Mouse (Mus musculus) mouse trophoblast stem cell (cell line): ENCODE measurements at regions not wholly inside any gene's neighbourhood (a gene's known extent, or its start where the extent isn't known, plus 50 kb on each side); places are given as distances from the start of the nearest gene placed in this dataset.

Experiments
- in situ Hi-C, 2 experiments: fragments of 300-500 bp; cut with MseI, MboI; formaldehyde crosslinking; loops; 2 replicates in 1 of 2; 3 replicates in 1 of 2; pipeline ENCODE4 v1.15.1; 2025

DNA sequence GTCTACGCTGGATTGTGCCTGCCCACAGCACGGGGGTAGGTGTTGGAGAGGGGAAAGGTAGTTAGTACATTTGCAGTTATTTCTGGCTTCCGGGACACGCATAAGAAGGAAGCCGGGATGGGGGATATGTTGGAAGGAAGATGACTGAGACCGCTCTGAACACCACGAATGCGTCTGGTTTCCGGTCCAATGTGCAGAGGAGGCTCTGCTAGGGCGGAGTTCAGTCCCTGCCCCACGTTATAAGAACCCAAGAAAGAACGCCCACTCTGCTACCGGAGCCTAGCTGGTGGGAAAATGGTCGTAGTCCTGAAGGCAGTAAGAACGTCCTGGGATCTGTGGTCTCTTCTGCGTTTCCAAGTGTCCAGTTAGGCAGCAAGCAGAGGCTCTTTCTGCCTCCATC is 104.1 kb downstream of the Sox9 start:
- in situ Hi-C loops = no loop called here

DNA sequence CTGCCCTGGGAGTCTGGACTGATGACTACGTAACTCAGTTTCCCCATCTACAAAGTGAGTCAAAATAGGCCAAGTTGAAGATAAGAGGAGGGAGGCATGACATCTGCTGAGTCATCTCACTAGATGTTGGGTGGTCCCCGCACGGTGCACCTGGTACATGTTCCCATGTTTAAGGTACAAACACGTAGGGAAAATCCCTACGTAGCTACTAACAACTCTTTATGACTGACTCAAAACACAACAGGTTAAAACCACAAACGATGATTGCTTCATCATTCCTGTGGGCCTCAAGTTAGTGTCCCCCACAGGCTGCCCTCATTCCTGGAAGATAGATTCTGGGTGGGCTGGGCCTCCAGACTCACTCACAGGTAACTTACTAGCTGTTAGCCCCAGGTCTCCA is 107.7 kb downstream of the Sox9 start:
- in situ Hi-C loops = no loop called here

DNA sequence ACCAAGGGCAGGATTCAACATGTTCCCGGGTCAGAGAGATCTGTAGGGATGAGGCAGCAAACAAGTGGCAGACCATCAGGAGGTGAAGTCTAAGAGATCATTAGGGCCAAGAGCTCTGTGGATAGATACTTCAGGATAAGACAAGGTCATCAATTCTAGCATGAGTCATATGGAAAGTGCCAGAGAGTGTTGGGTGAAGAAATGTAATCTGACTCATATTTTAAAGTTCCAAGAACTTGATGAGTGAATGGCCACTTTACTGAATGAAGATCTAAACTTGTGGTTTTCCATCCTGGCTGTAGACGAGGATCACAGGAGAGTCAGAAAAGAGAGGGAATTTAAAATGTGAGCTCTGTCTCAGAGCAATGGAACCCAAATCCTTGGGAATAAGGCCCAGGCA is 115.6 kb downstream of the Sox9 start:
- in situ Hi-C loops = no loop called here

DNA sequence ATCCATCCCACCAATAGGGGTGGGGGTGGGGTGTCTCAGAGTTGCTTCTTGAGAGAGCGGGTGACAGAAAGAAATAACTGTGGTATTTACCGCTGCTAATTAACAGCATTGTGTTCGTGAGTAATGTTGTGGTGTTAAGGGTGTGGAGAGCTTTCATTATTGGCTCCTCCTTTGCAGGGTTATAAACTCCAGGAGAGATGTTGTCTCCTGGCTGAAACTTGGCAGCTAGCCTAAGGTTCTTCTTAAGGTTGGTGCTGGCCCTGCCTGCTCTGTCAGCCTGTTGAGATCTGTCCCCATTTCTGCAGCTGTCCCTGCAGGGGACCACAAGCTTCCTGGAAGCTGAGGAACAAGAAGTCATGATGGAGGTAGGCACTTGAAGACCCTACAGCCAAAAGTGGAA is 120.6 kb downstream of the Sox9 start:
- in situ Hi-C loops = no loop called here

DNA sequence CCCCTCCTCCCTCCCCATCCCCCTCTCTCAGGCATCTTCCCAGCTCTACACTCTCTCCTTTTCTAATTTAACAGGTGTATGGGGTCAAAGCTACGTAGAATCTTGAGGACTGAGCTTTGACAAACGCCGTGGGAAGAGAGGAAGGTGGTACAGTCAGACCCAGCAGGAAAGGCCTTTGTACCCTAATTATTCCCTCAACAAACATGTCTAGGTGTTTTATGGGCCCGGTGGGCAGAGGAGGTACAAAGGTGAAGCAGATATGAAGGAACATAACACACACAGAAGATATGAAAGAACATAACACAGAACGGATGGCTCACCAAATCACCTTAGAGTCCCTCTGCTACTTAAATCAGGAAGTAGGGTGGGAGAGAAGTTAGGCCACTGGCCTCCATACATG is 128.3 kb downstream of the Sox9 start:
- in situ Hi-C loops = no loop called here

DNA sequence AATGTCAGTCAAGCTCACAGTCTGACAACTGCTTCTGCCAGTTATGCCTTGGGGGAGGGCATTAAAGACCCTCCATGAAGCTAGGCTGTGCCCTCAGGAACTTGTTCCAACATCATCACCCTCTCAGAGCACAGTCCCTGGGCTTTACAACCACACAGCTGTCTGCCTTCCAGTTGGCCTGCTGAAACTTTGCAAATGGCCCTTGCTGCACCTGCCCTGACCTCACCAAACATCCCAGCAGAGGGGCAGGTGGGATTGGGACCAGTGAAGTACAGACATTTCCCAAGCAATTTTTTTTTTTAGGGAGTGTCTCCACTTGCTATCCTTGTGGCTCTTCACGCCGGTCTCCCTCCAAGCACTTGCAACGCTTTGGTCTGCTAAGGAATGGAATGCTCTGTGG is 130.9 kb downstream of the Sox9 start:
- in situ Hi-C loops = no loop called here

DNA sequence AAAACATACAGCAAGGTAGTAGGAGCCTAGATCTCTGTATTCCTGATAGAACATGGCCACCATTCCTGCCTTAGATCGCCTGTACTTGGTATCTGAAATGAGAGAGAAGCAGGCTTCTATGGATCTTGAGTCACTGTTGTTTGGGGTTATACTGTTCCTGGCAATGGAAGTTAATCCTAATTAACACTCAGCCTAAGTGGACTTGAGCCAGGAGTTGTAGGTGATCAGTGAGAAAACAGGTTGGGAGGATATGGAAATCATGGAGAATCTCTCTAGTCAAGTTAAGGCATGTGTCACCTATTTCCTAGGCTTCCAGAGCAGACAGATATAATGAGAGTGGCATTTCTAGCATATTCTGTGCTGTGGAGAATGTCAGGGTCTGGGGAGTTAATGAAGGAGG is 134.9 kb downstream of the Sox9 start:
- in situ Hi-C loops = no loop called here

DNA sequence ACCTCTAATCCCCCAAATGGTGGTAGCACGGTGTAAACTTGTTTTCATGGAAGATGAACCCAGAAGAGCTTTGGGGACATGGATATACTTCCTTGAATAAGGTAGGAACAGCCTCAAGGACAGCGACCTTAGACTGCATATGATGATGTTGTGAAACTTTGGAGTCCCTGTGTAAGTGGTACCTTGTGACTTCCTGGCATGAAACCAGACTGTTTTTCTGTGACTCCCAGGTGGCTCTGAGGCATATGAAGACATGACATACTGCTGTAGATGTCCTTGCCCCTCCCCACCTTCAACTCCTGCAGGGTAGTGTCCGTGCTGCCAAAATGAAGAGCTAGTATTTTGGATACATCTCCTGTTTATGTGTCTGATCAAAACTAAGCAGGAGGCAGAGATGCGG is 138.1 kb downstream of the Sox9 start:
- in situ Hi-C loops = no loop called here

DNA sequence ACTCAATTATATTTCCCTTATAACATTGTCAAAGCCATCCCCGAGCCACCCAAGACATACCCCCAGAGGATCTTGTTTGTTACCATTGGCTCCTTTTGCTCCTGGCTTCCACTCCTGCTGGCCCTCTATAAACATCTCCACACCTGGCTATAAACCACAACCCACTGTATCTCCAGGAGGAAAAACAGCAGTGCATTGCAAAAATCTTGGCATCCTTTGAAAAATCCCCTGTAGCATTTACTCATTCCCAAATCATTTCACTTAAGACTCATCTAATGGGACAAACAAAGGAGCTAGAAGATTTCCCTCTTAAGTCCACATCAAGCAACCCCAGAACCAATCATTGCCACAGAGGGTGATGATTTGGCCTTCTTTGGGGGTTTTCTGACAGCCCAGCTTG is 142.6 kb downstream of the Sox9 start:
- in situ Hi-C loops = no loop called here

DNA sequence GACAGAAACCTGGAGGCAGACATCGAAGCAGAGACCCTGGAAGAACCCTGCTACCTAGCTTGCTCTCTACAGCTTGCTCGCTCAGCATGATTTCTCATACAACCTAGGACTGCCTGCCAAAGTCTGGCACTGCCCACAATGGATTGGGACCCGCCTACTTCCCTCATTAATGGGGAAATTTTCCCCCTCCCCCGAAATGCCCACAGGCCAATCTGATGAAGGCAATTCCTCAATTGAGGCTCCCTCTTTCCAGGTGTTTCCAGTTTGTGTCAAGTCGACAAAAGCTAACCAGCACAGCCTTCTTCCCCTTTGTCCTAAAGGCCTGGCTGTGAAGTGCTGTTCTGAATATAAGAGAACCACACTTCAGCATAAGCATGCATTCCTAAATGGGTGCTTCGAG is 143.1 kb downstream of the Sox9 start:
- in situ Hi-C loops = no loop called here

DNA sequence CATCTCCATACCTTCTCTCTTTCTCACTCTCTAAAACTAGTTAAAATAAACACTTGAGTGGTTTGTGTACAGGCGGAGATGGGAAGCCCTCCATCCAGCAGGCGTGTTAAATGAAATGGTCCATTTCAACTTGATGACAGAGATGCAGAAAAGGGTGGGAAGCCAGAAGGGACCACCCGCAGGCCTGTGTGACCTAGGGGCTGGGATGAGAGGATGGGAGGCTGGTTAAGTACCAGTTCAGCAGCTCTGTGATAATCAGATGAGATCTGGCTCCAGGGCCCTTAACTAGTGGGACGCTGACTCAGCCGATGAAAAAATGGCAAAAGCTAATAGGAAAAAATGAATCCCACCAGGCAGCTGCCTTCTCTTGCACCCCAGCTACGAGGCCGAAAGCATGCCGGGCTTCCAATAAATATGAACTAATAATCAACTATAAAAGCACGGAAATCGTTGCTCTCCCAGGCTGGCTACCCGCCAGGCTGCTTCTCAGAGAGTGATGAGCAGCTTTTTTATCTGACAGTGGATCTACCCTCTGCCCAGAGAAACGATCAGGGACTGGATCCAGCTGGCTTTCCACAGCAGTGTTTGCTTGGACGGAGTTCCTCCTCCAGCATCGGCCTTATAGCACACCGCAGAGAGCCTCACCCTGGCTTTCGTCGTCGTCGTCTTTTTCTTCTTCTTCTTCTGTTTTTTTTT is 144.5 kb downstream of the Sox9 start:
- in situ Hi-C loops = no loop called here

DNA sequence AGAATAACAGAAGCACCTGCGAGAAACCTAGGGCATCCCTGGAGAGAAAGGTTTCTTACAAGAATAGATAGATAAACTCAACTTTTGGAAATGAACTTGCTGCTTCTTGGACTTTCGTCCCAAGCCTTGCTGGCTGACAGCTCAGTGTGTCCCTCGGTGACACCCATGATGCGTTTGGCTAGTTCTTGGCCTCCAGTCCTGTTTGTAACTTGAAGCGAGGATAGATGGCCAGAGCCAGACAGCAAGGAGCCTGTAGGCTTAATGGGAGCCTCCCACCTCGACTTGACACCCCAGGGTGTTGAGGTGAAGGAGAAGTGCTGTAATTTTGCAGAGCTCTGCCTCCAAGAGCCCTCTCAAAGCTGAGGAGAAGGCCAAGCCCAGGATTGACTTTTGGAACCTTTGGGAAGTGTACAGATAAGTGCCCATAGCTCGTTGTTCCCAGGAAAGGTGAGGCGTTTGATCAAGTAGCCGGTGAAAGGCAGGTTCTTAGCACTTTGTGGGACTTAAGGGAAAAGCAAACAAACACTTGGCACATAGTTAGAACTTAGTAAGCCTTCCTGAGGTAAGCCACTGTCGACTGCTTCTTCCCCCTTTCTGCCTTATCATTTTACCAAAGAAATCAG is 148.3 kb downstream of the Sox9 start:
- in situ Hi-C loops = no loop called here

DNA sequence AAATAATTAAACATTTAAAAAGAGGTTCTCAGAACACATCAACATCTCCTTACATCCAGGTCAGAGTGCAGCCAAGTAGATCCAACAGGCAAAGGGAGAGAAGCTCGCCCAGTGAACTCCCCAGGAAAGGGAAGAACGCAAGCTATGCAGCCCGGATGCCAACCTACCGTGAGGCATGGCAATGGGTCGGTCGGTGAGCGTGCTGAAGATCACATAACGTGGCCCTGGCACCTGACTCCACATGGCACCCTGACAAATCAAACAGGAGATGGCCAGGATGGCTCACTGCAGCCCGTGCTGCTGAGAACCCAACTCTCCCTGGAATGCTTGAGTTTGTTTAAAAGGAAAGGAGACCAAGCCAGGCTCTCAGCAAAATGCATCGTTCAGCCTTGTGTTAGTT is 156.0 kb downstream of the Sox9 start:
- in situ Hi-C loops = no loop called here

DNA sequence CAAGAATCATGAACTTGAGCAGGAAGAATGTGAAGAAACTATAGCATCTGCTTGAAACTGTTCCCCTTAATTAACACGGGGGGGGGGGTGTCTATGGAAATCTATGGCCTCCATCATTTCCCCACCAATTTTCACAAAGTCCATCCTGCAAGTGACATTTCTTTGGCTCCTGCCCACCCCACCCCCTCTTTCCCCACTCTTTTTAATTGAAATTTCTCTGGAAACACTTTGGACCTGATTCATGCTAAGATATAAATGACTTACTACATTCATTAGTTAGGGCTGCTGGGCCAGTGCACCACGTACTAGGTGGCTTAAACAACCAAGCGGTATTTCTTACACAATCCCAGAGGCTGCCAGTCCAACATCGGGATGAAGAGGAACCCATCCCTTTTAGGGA is 169.4 kb downstream of the Sox9 start:
- in situ Hi-C loops = no loop called here

DNA sequence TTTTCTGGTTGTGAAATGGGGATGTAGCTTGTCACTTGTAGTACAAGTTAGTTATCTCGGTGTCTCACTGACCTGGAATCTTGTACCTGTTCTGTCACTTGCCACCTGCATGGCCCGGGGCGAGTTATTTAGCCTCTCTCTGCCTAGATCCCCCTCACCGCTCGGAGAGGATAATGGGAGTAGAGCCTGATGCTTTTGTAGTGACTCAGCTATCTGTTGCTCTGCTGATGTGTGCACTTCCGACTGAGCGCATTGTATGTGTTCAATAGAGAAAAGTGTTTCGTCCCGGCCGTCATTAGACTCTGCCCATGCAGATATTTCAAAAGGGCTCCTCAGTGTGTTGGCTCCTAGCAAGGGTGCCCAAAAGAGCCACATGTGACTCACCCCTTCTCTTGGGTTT is 170.3 kb downstream of the Sox9 start:
- in situ Hi-C loops = no loop called here

DNA sequence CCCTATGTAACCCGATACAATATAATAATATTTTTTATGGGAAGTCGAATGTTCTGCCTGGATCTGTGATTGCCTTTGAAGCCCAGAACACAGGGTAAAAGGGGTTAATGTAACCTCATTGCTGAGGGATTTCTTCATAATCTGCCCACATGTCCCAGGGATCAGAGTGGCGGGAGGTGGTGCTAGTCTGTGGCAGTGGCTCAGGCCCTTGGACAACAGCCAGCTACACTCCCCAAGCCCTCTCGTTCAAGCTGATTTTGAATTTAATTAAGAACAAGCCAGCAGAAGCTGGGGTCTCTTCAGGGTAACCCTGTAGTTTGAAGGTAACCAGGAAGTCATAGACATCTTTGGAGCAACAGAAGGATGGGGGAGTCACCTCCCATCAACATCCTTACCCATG is 171.5 kb downstream of the Sox9 start:
- in situ Hi-C loops = no loop called here

DNA sequence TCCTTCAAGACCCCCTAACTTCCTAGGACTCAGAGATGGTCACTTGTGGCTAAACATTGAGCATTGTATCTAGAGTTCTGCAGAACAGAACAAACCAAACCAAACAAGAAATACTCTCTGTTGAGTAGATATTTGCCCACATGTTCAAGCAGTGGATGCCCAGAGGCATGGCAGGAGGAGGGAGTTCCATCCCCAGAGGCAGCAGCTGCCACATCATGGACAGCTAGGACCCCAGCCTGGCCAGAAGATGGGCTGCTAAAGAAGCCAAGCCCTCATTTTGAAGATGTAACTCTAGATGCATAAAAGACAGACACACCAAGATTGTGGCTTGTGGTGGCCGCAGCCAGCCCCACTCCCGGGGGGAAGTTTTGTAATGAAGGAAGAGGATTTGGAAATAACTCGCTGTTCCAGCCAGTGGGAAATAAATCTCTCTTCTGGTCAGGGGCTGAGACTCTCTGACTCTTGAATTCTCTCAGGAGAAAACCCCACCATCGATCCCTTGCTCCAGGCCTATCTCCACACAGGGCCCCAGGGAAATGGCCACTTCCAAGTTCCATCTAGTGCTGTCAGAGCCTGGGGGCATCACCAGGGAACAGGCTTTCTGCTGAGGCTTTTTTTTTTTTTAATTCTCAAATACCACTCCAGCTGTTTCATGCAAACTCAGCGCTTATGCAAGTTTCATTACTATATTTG is 174.9 kb downstream of the Sox9 start:
- in situ Hi-C loops = no loop called here

DNA sequence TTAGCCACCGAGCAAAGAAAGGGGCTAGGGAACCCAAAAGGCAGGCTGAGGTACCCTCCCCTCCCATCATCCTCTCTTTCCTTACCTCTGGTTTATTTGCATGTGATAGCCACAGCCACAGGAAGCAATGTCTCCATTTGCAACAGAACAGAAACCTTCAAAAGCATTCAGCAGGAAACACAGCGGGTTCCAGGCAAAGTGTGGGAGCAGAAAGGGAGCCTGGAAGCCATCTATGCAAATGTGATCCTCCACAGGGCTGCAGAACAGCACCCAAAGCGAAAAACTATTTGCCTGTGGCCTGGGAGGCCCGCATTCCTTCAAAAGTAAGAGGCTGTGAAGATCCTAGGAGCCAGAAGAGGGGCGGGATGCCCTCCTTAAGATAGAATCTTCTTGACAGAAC is 177.6 kb downstream of the Sox9 start:
- in situ Hi-C loops = no loop called here

DNA sequence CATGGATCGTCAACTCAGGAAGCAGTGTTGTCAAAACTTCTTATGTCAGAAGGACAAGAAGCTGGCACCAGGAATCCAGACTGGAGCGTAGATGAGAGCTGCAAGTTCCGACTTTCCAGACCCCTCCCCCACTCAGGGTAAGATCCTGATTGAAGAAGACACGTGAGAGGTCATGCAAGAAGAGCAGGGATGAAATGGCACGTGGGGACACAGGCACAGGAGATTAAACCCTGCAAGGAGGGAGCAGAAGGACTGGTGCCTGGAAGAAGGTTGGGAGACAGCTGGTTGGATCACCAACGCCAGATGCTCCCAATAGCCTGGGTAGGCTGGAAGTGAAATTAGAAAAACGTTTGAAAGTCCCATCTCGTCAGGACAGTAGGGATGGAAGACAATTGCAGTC is 191.3 kb downstream of the Sox9 start:
- in situ Hi-C loops = no loop called here

DNA sequence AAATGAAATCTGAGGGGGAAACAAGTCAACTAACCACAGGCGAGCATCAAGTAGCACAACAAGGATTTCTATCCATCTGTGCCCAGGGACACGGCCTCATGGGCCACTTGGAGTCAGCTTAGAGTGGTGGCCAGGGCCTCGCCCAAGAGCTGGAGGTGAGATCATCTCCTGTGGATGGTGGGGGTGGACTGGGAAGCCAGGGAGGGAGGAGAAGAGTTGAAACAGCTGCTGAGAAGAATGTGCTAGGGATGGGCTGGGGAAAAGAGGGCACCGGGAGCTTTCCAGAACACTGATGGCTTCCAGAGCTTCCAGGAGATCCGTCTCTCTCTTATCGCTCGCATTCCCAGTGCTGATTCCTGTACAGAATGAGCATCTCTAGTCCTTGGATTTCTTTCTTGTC is 192.9 kb downstream of the Sox9 start:
- in situ Hi-C loops = no loop called here

DNA sequence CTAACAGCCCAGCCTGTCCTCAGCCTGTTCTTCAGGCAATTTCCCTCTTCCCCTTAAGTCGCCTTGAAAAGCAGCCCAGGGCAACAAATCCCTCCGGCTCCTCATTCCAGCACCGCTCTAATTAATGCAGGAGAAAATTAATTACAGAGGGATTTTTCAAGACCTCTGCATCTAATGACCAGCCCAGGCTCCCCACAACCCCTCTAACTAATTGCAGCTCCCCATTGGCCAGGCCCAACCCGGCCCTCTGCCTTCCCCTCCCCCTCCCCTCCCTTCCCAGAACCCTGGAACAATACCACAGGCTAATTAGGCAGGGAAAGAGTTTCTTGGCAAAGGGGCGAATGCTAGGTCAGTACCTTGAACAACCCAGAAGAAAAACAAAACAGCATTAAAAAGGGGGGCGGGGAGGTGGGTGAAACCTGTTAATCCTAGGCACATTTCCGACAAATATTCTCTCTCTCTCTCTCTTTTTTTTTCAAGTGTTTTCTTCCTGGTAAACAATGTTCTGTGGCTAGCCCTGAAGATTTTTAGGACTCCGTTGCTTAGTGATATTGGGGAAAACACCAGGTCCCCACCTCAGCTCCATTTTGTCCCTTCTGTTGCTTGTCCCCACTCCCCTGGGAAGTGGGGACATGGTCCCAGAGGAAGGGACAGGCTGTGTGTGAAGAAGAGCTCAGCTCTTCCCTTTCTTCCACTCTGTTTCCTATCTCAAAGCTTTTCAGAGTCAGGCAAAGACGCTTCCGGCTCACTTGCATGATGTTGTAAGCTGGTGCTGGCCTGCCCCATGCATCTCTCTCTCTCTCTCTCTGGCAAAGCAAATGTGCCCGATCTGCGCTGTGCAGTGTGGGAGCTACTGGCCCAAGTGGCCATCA is 195.1 kb downstream of the Sox9 start:
- in situ Hi-C loops = no loop called here

DNA sequence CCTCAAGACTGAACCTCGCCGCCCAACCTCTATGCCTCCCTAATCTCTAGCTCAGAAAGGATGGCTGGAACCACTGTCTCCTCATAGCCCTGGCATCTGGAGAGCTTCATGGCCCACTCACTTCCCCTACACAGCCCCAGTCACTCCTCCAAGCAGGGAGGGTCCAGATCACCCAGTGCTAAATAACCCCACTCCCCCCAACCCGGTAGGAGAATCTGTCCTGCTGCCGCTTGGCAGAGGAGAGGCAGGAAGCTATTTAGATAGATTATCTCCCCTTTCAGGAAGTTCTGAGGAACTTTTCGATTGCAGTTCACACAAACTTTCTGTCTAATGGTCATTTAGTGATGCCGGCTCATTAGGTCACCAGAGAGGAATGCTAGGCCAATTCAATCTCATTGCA is 196.9 kb downstream of the Sox9 start:
- in situ Hi-C loops = no loop called here
